Mouse (Mus musculus): Measurements from ENCODE around the gene Ushbp1. TPM values are rescaled to one million over a fixed set of nuclear protein-coding genes. Genes with fewer than 3 reads are reported as not detected.
"Not testable (repeated sequence)": the region's sequence is repeated elsewhere in the genome, so short reads cannot be mapped to it uniquely, and the experiment has no call there.

Ushbp1 gene
- polyA plus RNA-seq, 1 experiment = 7.8 TPM

DNA sequence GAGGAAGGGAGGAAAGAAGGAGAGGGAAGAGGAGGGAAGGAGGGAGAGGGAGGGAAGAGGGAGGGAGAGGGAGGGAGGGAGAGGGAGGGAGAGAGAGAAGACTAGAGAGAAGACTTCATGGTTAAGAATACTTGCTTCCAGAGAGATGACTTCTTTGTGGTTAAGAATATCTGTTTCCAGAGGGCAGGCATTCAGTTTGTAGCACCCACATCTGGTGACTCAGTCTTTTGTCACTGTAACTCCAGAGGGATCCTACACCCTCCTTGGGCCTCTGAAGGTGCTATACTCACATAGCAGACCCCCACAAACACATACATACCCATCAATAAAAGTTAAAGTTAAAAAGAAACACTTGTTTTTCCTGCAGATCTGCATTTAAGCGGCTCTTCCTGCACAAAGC is 44.1 kb downstream of the Ushbp1 start:
- no peaks in the 10 kb centered on the region for H3K27me3 ChIP-seq (ENCODE audit: control insufficient read depth, insufficient read depth, low read length)
- no peak overlapping the region for H3K27ac ChIP-seq (ENCODE audit: insufficient read depth, low read depth, low read length)
- no peak overlapping the region for H3K4me3 ChIP-seq (ENCODE audit: low read depth, low read length)
- no peaks in the 10 kb centered on the region for H3K4me1 ChIP-seq (ENCODE audit: control insufficient read depth, insufficient read depth, insufficient read length, low read length)
- peaks cover 79% of the 10 kb centered on the region for H3K36me3 ChIP-seq (ENCODE audit: control insufficient read depth, insufficient read depth, low read length)
- no peak for TF ChIP-seq POLR2A (IDR thresholded peaks at IDR 0.05; ENCODE audit: low read depth, low read length)
- no peak for TF ChIP-seq CTCF (IDR thresholded peaks at IDR 0.05; ENCODE audit: extremely low read depth, insufficient read length, insufficient replicate concordance, low read depth, low read length)
- 90% methylated on average over 1 of the region's 1 CpGs for WGBS

DNA sequence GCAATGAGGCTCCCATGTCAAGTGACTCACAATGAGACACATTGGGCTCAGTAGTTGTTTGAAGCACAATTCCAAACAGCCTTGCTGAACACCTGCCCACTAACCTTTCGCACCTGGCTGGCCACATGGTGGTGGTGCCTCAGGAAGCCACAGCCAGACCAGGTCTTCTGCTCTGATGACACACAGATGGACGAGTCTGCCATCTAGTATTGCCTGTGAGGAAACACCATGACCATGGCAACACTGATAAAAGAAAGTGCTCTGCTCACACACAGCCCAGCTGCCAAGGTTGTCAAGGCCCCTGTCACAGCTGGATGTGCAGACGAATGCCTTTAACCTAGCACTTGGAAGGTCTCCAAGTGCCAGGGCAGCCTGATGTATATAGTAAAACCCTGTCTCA is 44.5 kb downstream of the Ushbp1 start:
- Histone ChIP-seq H3K36me3 (ENCODE audit: control insufficient read depth, insufficient read depth, low read length) (peaks cover 79% of the 10 kb centered on the region), H3K27me3 (ENCODE audit: control insufficient read depth, insufficient read depth, low read length) (no peaks in the 10 kb centered on the region), H3K4me3 (ENCODE audit: low read depth, low read length) (no peak overlapping the region), H3K4me1 (ENCODE audit: control insufficient read depth, insufficient read depth, insufficient read length, low read length) (no peaks in the 10 kb centered on the region), H3K27ac (ENCODE audit: insufficient read depth, low read depth, low read length) (no peak overlapping the region)
- TF ChIP-seq POLR2A (IDR thresholded peaks at IDR 0.05; ENCODE audit: low read depth, low read length) = no peak
- TF ChIP-seq CTCF (IDR thresholded peaks at IDR 0.05; ENCODE audit: extremely low read depth, insufficient read length, insufficient replicate concordance, low read depth, low read length) = no peak
- WGBS = 47% methylated on average over 3 of the region's 3 CpGs

DNA sequence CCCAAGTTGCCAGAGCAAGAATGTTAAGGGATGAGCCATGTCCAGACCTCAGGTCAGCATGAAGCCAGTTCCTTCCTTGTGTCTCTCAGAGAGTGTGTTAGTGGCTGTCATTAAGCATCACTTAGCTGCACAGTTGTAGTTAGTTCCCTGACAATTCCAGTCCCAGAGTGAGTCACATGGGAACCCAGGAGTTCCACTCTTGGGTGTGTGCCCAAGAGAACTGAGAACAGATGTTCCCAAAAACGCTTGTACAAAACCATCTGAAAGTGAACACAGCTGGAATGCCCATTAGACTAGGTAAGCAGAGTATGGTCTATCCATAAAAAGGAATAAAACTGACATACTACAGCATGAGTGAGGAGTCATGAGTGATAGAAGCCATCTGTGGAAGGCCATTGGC is 49.0 kb downstream of the Ushbp1 start:
- WGBS = 73% methylated on average over 1 of the region's 1 CpGs
- no peaks in the 10 kb centered on the region for H3K4me1 ChIP-seq (ENCODE audit: control insufficient read depth, insufficient read depth, insufficient read length, low read length)
- H3K27ac ChIP-seq (ENCODE audit: insufficient read depth, low read depth, low read length) = no peak overlapping the region
- H3K36me3 ChIP-seq (ENCODE audit: control insufficient read depth, insufficient read depth, low read length) = peaks cover 78% of the 10 kb centered on the region
- H3K27me3 ChIP-seq (ENCODE audit: control insufficient read depth, insufficient read depth, low read length) = no peaks in the 10 kb centered on the region
- no peak overlapping the region for H3K4me3 ChIP-seq (ENCODE audit: low read depth, low read length)
- TF ChIP-seq CTCF (IDR thresholded peaks at IDR 0.05; ENCODE audit: extremely low read depth, insufficient read length, insufficient replicate concordance, low read depth, low read length) = no peak
- no peak for TF ChIP-seq POLR2A (IDR thresholded peaks at IDR 0.05; ENCODE audit: low read depth, low read length)

DNA sequence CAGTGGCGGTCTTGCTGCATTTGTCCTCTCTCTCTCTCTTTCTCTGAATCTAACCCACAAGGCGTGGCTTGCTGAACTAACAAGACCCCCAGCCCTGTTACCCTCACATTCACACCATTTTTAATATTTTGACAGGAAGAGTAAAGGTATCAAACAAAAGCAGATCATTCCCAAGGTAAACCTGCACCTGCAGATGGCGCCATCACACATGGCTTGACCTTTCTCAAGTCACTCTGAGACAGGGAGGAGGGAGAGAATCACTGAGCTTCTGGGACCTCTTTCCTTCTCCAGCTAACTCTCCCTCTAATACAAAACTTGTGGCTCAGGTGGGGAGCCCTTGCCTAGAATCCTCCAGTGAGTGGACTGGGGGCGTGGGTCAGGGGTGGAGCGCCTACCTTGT is 55.0 kb downstream of the Ushbp1 start:
- Histone ChIP-seq H3K36me3 (ENCODE audit: control insufficient read depth, insufficient read depth, low read length) (peaks cover 41% of the 10 kb centered on the region), H3K27me3 (ENCODE audit: control insufficient read depth, insufficient read depth, low read length) (no peaks in the 10 kb centered on the region), H3K27ac (ENCODE audit: insufficient read depth, low read depth, low read length) (no peak overlapping the region), H3K4me3 (ENCODE audit: low read depth, low read length) (no peak overlapping the region), H3K4me1 (ENCODE audit: control insufficient read depth, insufficient read depth, insufficient read length, low read length) (no peaks in the 10 kb centered on the region)
- TF ChIP-seq CTCF (IDR thresholded peaks at IDR 0.05; ENCODE audit: extremely low read depth, insufficient read length, insufficient replicate concordance, low read depth, low read length) (peak; percentile 52; the same call in 1 of the 2 replicates), POLR2A (IDR thresholded peaks at IDR 0.05; ENCODE audit: low read depth, low read length) (no peak)
- 87% methylated on average over 5 of the region's 5 CpGs for WGBS

DNA sequence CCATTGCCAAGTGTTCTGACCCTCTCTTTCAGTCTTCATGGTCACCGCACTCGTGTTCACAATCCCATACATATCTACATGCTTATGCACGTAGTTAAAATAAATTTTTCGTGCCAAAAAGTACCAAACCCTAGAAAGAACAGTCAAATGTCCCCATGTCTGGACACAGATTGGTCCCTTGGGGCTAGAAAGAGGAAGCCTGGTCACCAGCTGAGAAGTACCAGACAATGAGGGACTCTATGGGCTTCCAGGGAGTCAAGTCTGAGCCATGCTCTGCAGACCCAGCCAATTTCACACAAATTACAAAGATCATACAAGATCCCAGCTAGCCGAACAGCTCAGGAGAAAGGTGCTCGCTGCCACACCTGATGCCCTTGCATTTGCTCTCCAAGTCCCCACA is 57.8 kb downstream of the Ushbp1 start:
- not testable (repeated sequence) for H3K27ac ChIP-seq (ENCODE audit: insufficient read depth, low read depth, low read length); H3K4me3 ChIP-seq (ENCODE audit: low read depth, low read length); H3K27me3 ChIP-seq (ENCODE audit: control insufficient read depth, insufficient read depth, low read length); H3K4me1 ChIP-seq (ENCODE audit: control insufficient read depth, insufficient read depth, insufficient read length, low read length)
- WGBS = 87% methylated on average over 6 of the region's 6 CpGs
- H3K36me3 ChIP-seq (ENCODE audit: control insufficient read depth, insufficient read depth, low read length) = peaks cover 26% of the 10 kb centered on the region

Other genes with a start within 250 kb of the Ushbp1 start
- gene Myo9b, start 123.1 kb downstream of the Ushbp1 start, polyA plus RNA-seq (2012; rRNA removed) = 19.9 and 28.1 TPM in 2 replicates
- gene Haus8, start 122.9 kb downstream of the Ushbp1 start, polyA plus RNA-seq (2012; rRNA removed) = 2.8 and 4.8 TPM in 2 replicates
- 63.7 and 101 TPM in 2 replicates for gene Use1, start 29.0 kb downstream of the Ushbp1 start, polyA plus RNA-seq (2012; rRNA removed)
- 19.7 and 70.3 TPM in 2 replicates for gene Ocel1, start 24.5 kb downstream of the Ushbp1 start, polyA plus RNA-seq (2012; rRNA removed)
- gene Nr2f6, start 13.8 kb downstream of the Ushbp1 start, polyA plus RNA-seq (2012; rRNA removed) = 233 and 448 TPM in 2 replicates
- 64.5 and 119 TPM in 2 replicates for gene Babam1, start 1.1 kb upstream of the Ushbp1 start, polyA plus RNA-seq (2012; rRNA removed)
- gene Ankle1, start 10.2 kb upstream of the Ushbp1 start, polyA plus RNA-seq (2012; rRNA removed) = 12.6 and 13.8 TPM in 2 replicates
- gene Abhd8, start 67.9 kb upstream of the Ushbp1 start, polyA plus RNA-seq (2012; rRNA removed) = 17.4 and 26.5 TPM in 2 replicates
- 170 and 172 TPM in 2 replicates for gene Mrpl34, start 69.2 kb upstream of the Ushbp1 start, polyA plus RNA-seq (2012; rRNA removed)
- gene Dda1, start 73.4 kb upstream of the Ushbp1 start, polyA plus RNA-seq (2012; rRNA removed) = 46.3 and 85.3 TPM in 2 replicates
- 9.0 and 19.8 TPM in 2 replicates for gene Ano8, start 90.2 kb upstream of the Ushbp1 start, polyA plus RNA-seq (2012; rRNA removed)
- 18.6 and 25.8 TPM in 2 replicates for gene Gtpbp3, start 92.3 kb upstream of the Ushbp1 start, polyA plus RNA-seq (2012; rRNA removed)
- 182 and 329 TPM in 2 replicates for gene Plvap, start 116.0 kb upstream of the Ushbp1 start, polyA plus RNA-seq (2012; rRNA removed)
- not detected in 2 replicates for gene Ccdc194, start 129.9 kb upstream of the Ushbp1 start, polyA plus RNA-seq (2012; rRNA removed)
- 126 and 242 TPM in 2 replicates for gene Bst2, start 141.7 kb upstream of the Ushbp1 start, polyA plus RNA-seq (2012; rRNA removed)
- gene Mvb12a, start 147.1 kb upstream of the Ushbp1 start, polyA plus RNA-seq (2012; rRNA removed) = 180 and 251 TPM in 2 replicates
- gene Tmem221, start 163.1 kb upstream of the Ushbp1 start, polyA plus RNA-seq (2012; rRNA removed) = 0.62 and 3.3 TPM in 2 replicates
- not detected in 2 replicates for gene Nxnl1, start 170.8 kb upstream of the Ushbp1 start, polyA plus RNA-seq (2012; rRNA removed)
- 28.6 and 29.6 TPM in 2 replicates for gene Slc27a1, start 173.1 kb upstream of the Ushbp1 start, polyA plus RNA-seq (2012; rRNA removed)
- 174 and 266 TPM in 2 replicates for gene Pgls, start 196.4 kb upstream of the Ushbp1 start, polyA plus RNA-seq (2012; rRNA removed)
- 1.7 and 4.5 TPM in 2 replicates for gene Fam129c, start 201.8 kb upstream of the Ushbp1 start, polyA plus RNA-seq (2012; rRNA removed)
- gene Colgalt1, start 215.2 kb upstream of the Ushbp1 start, polyA plus RNA-seq (2012; rRNA removed) = 52.4 and 59.8 TPM in 2 replicates